Mouse (Mus musculus) yolk sac, embryonic 10.5 days (tissue): ENCODE measurements around the gene Adam3.

Experiments
- DNase-seq: peaks from one replicate; pipeline ENCODE4 v3.0.0-alpha.2; 2017; ENCODE audit warnings: low spot score

Adam3 gene

DNA sequence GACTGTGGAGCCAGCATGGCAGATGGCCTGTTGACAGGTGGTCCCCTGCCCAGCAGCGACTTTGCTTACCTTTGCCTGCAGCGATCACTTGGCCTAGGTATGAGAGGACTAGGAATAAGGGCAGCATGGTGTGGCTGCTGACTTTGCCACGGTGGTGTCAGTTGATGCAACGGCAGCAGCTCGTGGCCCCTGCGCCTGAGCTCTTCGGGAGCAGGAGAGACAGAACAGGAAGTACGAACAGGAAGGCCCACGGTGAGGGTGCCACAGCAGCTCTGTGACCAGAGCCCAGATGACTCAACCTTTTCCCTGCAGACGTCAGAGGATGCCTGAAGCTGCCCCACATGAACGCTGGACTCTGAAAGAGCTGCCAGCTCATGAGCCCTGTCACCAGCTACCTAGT, at the start of gene Adam3:
TSS of gene Adam3 (minus strand) at position 223 of the 400 bp plus-strand sequence.
- no peak for DNase-seq

DNA sequence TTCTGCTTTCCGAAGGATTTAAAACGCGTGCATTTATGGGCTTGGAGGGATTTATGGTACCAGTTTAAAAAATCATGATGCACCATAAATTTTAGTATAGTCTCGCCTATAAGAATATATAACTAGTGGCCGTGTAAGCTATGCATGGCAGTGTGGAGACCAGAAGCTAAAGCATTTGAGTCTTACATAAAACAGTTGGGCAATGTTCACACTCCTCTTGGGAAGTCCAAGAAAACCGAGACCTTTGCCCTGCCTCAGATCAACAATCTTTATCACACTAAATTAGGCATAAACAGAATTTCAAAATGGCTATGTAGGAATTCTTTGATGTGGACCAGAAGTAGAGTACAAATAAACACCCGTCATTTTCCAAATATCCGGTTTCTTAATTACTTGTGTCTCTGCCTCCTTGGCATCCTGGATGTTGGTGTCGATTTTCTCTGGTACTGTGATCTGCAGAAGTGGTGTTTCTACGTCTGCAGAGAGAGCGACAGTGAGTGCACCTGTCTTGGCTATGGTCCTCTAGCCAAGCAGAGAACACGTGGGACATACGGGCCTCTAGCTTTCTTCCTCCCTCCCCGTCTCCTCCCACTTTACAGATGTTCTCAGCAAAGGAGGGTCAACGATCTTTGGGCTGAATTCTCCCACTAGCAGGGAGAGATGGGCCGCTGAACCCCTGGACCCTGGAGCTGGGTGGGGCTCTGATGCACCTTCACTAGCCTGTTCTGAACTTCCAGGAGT, 596 bp downstream of the Adam3 start:
- no peak for DNase-seq
